Mouse (Mus musculus) T-cell, adult 2 months (primary cell): ENCODE measurements around the gene S1pr2.
"Not testable (repeated sequence)": the region's sequence is repeated elsewhere in the genome, so short reads cannot be mapped to it uniquely, and the experiment has no call there.

ENCODE experiments used
- DNase-seq: peaks from one replicate; pipeline ENCODE4 v3.0.0; 2022; ENCODE audit warnings: low spot score

Gene S1pr2

DNA sequence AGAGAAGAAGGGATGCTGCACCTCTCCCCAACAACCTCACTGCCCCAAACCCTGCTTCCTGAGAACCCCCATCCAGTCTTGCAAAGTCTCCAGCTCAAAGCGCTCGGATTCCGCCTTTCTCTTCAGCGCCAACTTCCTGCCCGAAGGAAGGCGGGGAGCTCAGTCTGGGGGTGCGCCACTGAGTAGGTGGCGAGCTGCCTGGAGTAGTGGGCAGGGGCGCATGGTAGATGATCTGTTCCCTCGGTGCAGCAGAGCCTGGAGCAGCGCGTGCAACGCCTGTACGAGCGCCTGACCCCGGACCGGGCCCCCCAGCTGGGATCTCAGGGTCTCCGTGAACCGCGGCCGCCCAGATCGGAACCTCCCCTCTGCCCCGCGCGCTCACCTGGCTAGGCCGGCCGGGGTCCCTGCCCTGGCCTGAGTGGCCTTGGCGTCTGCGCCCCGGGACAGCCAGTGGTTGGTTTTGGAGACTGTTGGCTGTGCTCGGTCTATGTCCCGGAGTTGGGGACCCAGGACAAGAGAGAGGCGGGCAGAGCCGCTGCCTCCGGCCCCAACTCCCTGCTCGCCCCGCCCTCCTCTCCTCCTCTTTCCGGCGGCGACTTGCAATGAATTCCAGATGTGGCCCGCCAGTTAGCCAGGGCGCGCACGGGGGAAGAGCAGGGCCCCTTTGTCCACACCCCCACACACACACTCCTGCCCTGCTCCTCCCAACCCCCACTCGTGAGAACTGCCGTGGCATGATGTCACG, at the start of gene S1pr2:
S1pr2 (minus strand) TSS at position 566 of the 745 bp plus-strand sequence.
- peak; percentile 76 for DNase-seq

DNA sequence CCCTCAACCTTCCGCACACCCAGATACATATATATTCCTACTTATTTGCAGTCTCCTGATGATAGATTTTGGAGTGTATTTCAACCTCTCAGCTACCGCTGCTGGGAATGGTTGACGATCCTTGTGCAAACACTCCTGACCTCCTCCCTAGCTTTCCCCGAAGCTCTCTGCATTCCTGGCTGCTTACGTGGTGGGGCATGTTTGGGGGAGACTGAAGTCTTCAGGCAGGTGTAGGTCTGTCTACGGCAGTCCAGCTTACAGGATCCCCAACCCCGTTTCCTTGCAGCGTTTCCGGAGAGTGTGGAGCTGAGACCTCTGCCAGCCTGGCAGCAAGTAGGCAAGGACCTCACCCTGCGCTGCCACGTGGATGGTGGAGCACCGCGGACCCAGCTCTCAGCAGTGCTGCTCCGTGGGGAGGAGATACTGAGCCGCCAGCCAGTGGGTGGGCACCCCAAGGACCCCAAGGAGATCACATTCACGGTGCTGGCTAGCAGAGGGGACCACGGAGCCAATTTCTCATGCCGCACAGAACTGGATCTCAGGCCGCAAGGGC, 48.8 kb upstream of the S1pr2 start:
- DNase-seq = no peak

DNA sequence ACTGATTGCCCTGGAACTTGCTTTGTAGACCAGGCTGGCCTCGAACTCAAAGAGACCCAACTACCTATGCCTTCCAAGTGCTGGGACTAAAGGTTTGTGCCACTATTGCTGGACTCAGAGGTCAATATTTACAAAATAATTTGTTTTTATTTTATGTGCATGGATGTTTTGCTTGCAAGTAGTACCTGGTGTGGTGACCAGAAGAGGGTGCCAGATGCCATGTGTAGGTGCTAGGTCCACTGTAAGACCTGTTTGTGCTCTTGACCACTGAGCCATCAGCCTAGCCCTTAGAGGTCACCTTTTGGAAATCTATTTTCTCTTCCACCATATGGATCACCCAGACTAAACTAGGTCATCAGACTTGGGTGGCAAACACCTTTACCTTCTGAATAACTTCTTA, 46.1 kb upstream of the S1pr2 start:
- no peak for DNase-seq

DNA sequence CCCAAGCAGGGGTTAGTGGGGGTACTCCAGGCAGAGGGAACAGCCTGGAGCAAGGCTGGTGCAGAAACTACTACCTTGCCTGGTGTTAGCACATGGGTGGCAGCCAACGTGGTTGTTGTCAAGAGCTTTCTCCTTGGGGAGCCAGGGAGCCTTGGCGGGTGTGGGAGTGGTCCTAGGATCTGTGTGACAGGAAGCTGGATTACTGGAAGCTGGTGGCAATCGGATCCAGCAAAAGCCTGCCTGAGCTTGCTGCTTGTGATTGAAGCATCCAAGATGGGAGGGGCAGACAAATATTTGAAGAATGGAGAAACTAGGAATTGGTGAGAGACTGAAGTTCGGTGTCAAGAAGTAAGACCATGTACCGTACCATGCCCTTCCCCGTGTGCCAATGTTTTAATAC, 45.7 kb upstream of the S1pr2 start:
- DNase-seq = no peak

DNA sequence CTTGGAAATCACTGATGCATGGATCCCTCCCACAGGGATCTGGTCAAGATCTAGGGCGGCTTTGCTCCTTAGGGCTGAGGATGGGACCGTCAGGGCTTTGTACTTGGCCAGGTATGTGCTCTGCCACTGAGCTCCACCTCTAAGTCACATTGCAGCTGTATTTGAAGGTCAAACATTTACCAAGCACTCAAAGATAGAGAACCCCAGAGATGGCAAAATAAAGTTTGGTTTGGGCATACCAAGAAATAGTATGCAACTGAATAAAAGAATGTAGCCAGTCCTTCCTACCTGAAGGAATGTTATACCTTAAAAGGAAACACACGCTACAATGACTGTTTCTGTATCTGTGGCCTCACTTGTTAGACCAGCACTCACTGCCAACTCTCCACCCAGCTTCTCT, 44.8 kb upstream of the S1pr2 start:
- DNase-seq = no peak

DNA sequence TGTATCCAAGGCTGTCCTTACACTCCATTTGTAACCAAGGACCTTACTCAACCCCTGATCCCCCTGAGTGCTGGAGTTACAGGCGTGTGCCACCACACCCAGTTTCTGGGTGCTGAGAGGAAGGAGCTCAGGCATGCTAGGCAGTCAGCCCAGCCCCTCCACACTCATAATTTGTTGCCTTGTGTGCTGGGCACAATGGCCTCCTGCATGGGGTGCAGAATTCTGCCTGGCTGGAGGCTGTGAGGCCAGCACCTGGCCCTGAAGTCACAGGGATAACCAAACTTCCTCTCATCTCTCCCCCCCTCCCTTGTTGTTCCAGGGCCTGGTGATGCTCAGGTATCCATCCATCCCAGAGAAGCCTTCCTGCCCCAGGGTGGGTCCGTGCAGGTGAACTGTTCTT, 42.0 kb upstream of the S1pr2 start:
- DNase-seq = no peak

DNA sequence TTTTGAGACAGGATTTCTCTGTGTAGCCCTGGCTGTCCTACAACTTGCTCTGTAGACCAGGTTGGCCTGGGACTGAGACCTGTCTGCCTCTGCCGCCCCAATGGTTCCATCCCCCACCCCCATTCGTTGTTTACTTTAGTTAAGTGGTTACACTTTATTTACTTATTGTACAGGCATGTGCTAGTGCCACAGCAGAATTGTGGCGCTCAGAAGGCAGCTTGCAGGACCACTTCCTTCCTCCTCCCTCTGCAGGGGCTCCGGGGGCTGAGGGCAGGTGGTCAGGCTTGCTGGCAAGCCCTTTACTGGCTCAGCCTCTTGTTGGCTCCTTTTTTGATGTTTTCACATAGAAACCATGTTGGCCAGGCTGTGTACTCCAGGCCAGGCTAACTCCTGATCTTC, 40.6 kb upstream of the S1pr2 start:
- DNase-seq = no peak

DNA sequence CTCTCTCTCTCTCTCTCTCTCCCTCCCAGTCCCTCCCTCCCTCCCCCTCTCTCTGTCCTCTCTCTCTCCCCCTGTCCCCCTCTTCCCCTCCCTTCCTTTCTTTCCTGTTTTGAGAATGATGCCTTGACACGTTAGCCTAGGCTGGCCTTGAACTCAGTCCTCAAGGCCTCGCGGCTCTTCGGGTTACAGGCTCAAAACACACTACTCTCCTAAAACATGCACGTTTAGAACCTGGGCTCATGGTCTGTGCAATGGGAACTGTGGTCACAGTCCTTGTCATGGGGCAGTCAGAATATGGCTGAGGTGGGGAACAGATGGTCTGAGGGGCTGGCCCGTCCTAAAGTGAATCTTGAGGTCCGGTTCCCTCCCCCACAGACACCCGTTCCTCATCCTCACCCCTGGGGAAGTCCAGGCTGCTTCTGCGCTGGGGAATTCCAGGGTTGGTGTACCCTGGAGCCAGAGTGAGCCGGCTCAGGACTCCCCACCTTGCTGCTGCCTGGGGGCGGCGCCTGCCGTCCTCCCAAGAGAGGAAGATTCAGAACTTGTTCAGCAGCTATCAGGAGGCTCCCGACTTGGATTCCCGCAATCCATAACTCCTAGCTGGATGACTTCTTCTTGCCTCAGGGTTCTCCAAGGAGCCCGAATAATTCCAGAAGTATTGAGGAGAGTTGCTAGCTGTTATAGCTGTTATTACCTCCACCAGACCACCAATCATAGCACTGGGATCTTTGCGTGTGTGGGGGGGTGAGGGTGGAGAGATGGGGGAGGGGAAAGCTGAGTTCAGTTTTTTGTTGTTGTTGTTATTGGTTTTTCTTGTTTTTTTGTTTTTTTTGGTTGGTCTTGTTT, 40.0 kb upstream of the S1pr2 start:
- peak; percentile 23 for DNase-seq

DNA sequence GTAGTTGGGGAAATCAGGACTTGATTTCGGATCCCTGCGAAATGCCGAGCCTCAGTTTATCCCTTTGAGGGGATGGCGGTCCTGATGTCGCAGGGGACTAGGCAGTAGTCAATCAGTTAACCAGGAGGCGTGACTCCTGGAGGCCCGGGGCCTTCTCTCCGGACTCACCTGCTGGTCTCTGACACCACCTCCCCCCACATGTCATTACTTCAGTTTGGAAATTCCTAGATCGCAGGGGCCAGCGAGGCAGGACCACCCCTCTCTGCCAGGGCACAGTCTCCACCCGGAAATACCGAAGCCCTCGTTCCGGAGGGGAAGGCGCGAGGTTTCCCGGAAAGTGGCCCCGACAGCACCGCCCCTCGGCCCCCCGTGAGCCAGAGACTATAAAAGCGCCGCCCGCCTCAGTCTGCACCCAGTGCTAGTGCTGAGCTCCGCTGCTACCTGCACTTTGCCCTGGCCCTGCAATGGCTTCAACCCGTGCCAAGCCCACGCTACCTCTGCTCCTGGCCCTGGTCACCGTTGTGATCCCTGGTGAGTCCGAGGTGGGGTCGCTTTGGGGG, 39.1 kb upstream of the S1pr2 start, which contains the start of gene Icam1:
Icam1 (plus strand) TSS at position 415 of the 560 bp plus-strand sequence.
- peak; percentile 80 for DNase-seq

DNA sequence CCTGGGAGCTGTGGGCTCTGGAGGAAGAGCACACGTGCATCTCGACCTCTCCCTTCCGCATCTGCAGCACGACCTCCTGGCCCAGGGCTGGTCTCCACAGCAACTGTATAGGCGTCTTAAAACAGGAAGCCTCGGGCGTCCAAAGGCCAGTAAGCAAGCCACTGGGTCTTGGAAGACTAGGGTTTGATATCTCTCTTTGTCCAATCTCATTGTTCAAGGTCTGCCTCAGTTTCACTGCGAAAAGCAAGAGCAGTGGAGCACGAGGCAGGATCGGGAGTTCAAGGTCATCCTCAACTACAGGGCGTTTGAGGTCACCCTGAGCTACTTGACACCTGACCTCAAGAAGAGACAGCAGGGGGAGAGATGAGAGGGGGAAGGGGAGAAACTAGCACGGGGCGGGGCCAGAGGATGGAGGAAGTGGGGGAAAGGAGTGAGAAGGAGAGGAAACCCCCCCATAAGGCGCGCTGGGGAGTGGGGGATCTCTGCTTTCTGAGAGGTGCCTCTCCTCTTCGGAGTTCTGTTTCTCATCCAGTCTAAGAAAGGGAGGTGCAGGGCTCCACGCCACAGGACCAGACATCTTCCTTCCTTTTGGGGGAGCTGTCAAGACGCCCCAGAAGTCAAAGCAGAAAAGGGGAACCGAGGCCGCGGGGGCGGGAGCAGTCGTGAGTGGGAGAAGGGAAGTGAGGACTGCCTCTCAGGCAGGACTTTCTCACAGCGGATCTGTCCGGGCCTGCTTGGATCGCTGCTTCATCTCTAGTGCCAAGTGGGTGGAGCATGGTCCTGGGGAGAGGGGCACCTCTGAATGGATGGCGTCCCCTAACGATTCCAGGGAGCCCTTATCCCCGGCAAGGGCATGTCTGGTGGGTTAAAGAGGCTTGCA, 38.4 kb upstream of the S1pr2 start:
- DNase-seq = peak; percentile 36

DNA sequence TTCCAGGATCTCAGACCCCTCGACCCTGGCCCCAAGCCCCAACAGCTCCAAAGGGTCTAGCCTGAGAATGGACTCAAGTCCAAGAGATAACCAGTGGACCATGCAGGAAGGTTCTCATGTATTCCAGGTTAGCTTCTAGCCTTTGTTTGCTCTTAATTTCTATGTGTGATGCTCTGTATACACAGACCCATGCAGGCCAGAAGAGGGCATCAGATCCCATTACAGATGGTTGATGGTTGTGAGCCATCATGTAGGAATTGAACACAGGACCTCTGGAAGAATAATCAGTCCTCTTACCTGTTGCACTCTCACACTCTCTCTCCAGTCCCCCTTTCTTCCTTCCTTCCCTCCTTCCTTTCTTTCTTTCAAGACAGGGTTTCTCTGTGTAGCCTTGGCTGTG, 35.8 kb upstream of the S1pr2 start:
- no peak for DNase-seq

DNA sequence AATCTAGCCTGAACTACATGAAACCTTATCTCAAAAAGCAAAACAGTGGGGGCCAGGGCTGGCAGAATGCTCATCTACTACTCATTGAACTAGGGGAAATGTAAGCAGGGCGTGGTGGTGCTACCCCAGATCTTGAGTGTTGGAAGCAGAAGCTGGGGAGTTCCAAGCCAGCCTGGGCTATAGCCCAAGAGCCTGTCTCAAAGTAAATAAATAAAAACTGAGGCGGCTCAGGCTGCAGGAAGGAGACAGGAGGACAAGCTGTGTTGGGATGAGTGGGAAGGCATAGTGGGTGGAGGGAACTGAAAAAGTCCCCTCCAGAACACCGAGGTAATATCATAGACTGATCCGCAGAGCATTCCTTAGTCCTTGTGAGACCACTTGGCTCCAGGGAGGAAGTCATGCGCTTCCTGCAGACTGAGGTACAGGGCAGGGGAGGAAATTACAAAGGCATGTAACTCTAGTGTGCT, 35.3 kb upstream of the S1pr2 start:
- no peak for DNase-seq

DNA sequence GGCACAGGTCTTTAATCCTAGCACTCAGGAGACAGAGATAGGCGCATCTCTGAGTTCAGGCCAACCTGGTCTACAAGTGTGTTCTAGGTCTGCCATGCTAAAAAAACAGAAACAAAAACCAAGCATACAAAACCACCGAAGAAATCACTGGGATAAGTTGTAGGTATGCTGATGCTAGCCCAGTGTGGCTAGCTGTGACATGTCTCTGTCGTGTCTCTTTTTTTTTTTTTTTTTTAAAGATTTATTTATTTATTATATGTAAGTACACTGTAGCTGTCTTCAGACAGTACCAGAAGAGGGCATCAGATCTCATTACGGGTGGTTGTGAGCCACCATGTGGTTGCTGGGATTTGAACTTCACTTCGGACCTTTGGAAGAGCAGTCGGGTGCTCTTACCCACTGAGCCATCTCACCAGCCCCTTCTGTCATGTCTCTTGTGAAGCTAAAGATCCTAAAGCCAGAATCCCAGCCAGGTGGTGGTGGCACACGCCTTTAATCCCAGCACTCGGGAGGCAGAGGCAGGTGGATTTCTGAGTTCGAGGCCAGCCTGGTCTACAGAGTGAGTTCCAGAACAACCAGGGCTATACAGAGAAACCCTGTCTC, 34.5 kb upstream of the S1pr2 start:
- not testable (repeated sequence) for DNase-seq

DNA sequence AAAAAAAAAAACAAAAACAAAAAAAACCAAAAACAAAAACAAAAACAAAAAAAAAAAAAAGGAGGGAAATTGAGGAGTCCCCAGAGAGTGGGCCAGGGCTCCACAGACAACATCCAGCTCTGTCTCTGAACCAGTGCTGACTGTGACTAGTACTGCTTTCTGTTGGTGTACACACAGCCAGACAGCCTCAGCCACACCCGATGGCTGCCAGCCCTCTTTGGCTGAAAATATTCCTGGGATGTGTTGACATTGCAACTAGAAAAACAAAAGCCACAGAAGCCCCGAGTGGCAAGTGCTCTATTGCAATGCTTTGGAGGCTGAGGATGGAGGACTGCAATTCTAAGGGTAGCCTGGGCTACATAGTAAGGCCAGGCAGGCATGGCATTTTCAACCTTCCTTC, 33.8 kb upstream of the S1pr2 start:
- DNase-seq = no peak

DNA sequence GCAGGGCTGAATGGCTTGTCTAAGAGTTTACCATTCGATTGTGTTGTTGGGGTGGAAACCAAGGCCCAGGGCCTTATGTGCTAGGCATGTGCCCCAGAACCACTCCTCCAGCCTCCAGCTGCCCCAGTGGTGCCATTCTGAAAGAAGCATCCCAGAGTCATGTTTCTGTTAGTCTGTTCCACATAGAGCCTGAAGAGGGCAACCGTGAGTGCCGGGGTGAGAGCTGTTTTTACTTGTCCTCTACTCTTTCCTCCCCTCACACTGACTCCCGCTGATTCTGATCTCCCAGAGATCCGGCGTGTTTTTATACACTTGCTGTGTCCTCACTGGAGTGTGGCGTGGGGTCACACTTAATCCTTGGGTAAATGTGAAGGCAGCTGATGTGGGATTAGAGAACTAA, 31.4 kb upstream of the S1pr2 start:
- DNase-seq = no peak

DNA sequence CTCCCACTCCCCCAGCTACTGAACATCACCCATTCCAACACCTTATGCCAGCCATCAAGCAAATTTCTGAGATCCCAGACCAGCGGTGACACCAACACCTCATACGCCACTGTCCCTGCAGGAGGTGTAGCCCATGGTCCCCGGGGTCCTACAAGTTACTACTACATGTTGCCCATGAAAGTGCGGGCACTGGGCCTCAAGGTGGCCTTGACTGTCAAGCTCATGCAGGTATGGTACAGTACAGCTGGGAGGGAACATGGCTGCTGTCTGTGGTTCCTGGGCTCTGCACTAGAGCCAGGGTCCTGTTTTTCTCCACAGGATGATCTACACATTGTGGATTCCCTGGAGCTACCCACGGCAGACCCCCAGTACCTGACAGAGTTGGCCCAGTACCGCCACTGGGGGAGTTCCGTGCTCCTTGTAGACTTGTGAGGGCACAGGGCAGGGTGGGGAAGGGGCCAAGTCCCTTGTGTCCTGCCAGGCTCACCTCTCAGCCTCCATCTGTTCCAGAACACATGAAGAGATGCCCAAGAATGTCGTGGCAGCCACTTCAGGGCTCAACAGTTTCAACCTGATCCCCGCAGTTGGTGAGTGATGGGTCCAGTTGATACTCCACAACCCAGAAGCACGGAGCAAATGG, 30.9 kb upstream of the S1pr2 start:
- no peak for DNase-seq

DNA sequence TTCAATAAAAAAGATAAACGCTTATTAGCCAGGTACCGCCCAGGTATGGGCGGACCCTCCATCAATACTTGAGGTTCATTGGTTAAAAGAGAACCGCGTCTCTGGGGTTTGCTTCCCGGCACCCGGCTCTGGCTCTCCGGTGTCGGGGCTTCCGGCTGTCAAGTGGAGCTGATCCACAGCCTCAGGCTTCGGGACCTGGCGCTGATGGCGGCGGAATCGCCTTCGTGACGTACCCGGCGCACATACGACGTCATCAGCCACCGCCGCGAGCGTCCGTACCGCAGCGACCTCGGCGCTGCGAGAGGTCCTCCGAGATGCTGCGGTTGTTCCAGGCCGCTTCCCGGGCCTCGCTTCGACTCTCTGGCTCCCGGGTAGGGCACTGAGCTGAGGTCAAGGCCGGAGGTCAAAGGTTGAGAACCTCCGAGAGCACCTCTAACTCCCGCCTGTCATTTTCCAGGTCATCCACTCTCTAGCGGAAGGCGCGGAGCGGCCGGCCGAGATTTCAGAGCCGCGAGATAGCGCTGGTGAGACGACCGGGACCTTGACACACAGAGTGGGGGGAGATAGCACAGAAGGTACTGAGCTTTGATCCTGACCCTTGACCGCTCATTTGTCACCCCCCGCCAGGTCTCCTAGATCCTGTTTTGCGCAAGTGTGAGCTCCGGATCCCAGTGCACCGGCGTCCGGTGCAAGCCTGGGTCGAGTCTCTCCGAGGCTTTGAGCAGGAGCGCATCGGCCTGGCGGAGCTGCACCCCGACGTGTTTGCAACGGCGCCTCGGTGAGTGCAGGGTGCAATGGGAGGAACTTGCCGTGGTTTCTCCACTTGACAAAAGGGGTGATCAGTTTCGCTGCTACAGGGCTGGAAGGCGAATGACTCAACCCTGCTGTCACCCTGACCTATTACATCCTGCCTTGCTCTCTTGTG, 26.3 kb upstream of the S1pr2 start, which contains the start of gene Mrpl4:
Mrpl4 (plus strand) TSS at position 112 of the 925 bp plus-strand sequence.
- DNase-seq = peak; percentile 87

DNA sequence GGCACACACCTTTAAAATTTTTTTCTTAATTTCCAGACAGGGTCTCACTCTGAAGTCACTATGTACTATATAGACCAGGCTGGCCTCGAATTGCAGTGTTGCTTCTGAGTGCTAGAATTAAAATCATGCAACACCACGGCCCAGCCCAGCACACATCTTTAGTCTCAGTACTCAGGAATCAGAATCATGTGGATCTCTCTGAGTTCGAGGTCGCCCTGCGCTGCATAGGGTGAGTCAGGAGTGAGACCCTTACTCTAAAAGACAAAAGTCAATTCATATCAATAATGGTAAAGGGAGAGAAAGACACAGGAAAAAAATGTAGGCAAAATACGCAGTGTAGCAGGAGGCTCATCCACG, 25.7 kb upstream of the S1pr2 start:
- no peak for DNase-seq

DNA sequence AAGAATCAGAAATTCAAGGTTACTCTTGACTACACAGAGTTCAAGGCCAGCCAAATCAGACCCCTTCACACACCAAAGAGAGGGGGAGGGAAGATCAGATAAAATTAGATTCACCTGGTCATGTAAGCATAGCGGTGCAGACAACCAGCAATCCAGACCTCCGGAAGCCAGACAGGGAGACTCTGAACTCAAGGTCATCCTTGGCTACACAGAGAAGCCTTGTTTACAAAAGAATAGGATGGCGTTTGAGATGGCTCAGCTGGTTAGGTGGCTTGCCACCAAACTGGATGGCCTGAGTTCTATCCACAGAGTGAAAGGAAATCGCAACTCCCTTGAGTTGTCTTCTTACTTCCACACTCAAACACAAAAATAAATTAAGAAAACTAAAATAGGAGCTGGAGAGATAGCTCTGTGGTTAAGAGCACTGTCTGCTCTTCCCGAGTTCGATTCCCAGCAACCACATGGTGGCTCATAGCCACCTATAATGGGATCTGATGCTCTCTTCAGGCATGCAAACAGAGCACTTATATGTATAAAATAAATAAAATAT, 25.1 kb upstream of the S1pr2 start:
- DNase-seq = no peak
